Mouse (Mus musculus): ENCODE data around the gene Gm3573.
"Not testable (repeated sequence)": the region's sequence is repeated elsewhere in the genome, so short reads cannot be mapped to it uniquely, and the experiment has no call there.

Gm3573 gene

GRCm38 (mm10) chr14:42190691-42191090, at the start of gene Gm3573:
TSS of gene Gm3573 (minus strand) at chr14:42190791.
- DNase-seq (ENCODE audit: low read depth): not testable (repeated sequence)

GRCm38 (mm10) chr14:42216766-42217537, 26.4 kb upstream of the Gm3573 start:
- DNase-seq (ENCODE audit: low read depth): peak; percentile 1

DNA sequence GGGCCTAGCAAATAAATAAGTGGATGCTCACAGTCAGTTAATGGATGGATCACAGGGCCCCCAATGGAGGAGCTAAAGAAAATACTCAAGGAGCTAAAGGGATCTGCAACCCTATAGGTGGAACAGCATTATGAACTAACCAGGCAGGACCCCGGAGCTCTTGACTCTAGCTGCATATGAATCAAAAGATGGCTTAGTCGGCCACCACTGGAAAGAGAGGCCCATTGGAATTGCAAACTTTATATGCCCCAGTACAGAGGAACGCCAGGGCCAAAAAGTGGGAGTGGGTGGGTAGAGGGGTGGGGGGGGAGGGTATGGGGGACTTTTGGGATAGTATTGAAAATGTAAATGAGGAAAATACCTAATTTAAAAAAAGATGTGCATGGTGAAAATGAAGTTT, 6.7 kb downstream of the Gm3573 start:
- DNase-seq (ENCODE audit: low read depth): not testable (repeated sequence)

GRCm38 (mm10) chr14:42162522-42162921, 28.1 kb downstream of the Gm3573 start, which contains the start of gene Gm17027:
TSS of gene Gm17027 (minus strand) at chr14:42162622.
- not testable (repeated sequence) for DNase-seq (ENCODE audit: low read depth)
